Mouse (Mus musculus) spleen, postnatal 14 days (tissue): Measurements from ENCODE around the gene Tulp3.

Experiments used
- DNase-seq, 2 experiments: peaks; one replicate each; pipeline ENCODE4 v3.0.0; 2021 to 2022; ENCODE audit warnings: low spot score in 2 of 2

The Tulp3 gene

GRCm38 (mm10) chr6:128296750-128297393 is 58.8 kb downstream of the Tulp3 start:
- no peak for DNase-seq

- DNase-seq = no peak
Measured at GRCm38 (mm10) chr6:128295876-128296749, 59.5 kb downstream of the Tulp3 start.

- DNase-seq = no peak
Measured at GRCm38 (mm10) chr6:128291284-128291683, 64.4 kb downstream of the Tulp3 start.

GRCm38 (mm10) chr6:128288681-128289080 is 67.0 kb downstream of the Tulp3 start:
- DNase-seq = no peak

- no peak for DNase-seq
Measured at GRCm38 (mm10) chr6:128285792-128286430, 69.7 kb downstream of the Tulp3 start.

- DNase-seq = no peak
Measured at GRCm38 (mm10) chr6:128282126-128282525, 73.5 kb downstream of the Tulp3 start.

GRCm38 (mm10) chr6:128280472-128281145 is 75.0 kb downstream of the Tulp3 start:
- no peak for DNase-seq

- no peak for DNase-seq
Measured at GRCm38 (mm10) chr6:128279608-128280007, 76.0 kb downstream of the Tulp3 start.

- no peak for DNase-seq
Measured at GRCm38 (mm10) chr6:128279099-128279498, 76.6 kb downstream of the Tulp3 start.

GRCm38 (mm10) chr6:128277132-128278085 is 78.2 kb downstream of the Tulp3 start:
- DNase-seq = no peak

- DNase-seq = no peak
Measured at GRCm38 (mm10) chr6:128276349-128276748, 79.3 kb downstream of the Tulp3 start.

GRCm38 (mm10) chr6:128275506-128276064 is 80.1 kb downstream of the Tulp3 start:
- DNase-seq = no peak

- no peak for DNase-seq
Measured at GRCm38 (mm10) chr6:128273507-128273906, 82.1 kb downstream of the Tulp3 start.

GRCm38 (mm10) chr6:128272754-128273153 is 82.9 kb downstream of the Tulp3 start:
- DNase-seq = no peak
